Mouse (Mus musculus) frontal cortex, adult 2 months (tissue): ENCODE measurements at regions not wholly inside any gene's neighbourhood (a gene's known extent, or its start where the extent isn't known, plus 50 kb on each side); places are given as distances from the start of the nearest gene placed in this dataset.

Experiments
- DNase-seq, 2 experiments: peaks; one replicate each; pipeline ENCODE4 v3.0.0; 2022; ENCODE audit warnings: low spot score in 1 of 2; ENCODE audit errors: extremely low spot score in 1 of 2

- DNase-seq: no peak
Observed at GRCm38 (mm10) chr2:137613791-137614190, 497.3 kb upstream of the Jag1 start.

- DNase-seq: no peak
Observed at GRCm38 (mm10) chr2:137608506-137608905, 492.1 kb upstream of the Jag1 start.

- DNase-seq: no peak
Observed at GRCm38 (mm10) chr2:137598136-137598535, 481.7 kb upstream of the Jag1 start.

- DNase-seq: no peak
Observed at GRCm38 (mm10) chr2:137594509-137594908, 478.1 kb upstream of the Jag1 start.

- DNase-seq: no peak
Observed at GRCm38 (mm10) chr2:137591551-137591950, 475.1 kb upstream of the Jag1 start.

- DNase-seq: no peak
Observed at GRCm38 (mm10) chr2:137581491-137581890, 465.0 kb upstream of the Jag1 start.

- no peak for DNase-seq
Observed at GRCm38 (mm10) chr2:137575750-137576149, 459.3 kb upstream of the Jag1 start.

- DNase-seq: no peak
Observed at GRCm38 (mm10) chr2:137574845-137575449, 458.5 kb upstream of the Jag1 start.

- no peak for DNase-seq
Observed at GRCm38 (mm10) chr2:137571146-137571545, 454.7 kb upstream of the Jag1 start.

GRCm38 (mm10) chr2:137566619-137567018, 450.2 kb upstream of the Jag1 start:
- no peak for DNase-seq

- DNase-seq: no peak
Observed at GRCm38 (mm10) chr2:137564064-137564624, 447.7 kb upstream of the Jag1 start.

GRCm38 (mm10) chr2:137560366-137560765, 443.9 kb upstream of the Jag1 start:
- DNase-seq: no peak

GRCm38 (mm10) chr2:137553871-137554270, 437.4 kb upstream of the Jag1 start:
- DNase-seq: no peak

GRCm38 (mm10) chr2:137536581-137536980, 420.1 kb upstream of the Jag1 start:
- DNase-seq: no peak

GRCm38 (mm10) chr2:137516271-137516670, 399.8 kb upstream of the Jag1 start:
- no peak for DNase-seq

GRCm38 (mm10) chr2:137515043-137515442, 398.6 kb upstream of the Jag1 start:
- DNase-seq: no peak

- DNase-seq: no peak
Observed at GRCm38 (mm10) chr2:137513895-137514506, 397.6 kb upstream of the Jag1 start.

GRCm38 (mm10) chr2:137510671-137511235, 394.3 kb upstream of the Jag1 start:
- no peak for DNase-seq

GRCm38 (mm10) chr2:137501236-137501635, 384.8 kb upstream of the Jag1 start:
- DNase-seq: no peak

GRCm38 (mm10) chr2:137497616-137498015, 381.2 kb upstream of the Jag1 start:
- no peak for DNase-seq

GRCm38 (mm10) chr2:137493600-137493999, 377.2 kb upstream of the Jag1 start:
- DNase-seq: no peak

- DNase-seq: peak in 1 of 2 experiments; percentile 20
Observed at GRCm38 (mm10) chr2:137489181-137489682, 372.8 kb upstream of the Jag1 start.
